Mouse (Mus musculus): ENCODE measurements around the gene Tekt4.

DNA sequence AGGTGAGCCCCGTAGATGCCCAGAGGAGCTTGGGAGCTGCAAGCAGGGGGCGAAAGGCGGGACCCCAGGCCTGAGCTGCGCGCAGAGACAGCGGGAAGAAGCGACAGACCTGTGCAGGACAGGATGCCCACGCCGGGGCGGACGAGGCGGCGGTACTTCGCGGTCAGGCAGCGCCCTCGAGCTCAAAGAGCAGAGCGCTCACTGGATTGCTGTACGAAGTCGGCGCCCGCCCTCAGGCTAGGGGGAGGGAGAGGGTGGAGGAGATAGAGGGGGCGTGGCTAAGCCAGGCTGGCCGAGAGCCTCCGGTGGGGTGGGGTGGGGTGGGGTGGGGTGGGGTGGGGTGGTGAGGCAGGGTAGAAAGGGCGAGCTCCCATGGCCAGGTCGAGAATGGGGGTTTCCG lies 42.6 kb downstream of the Tekt4 start, which contains the start of gene Sstr5:
- no peak for TF ChIP-seq POLR2A (IDR thresholded peaks at IDR 0.05; ENCODE audit: insufficient read length, low read depth)
- no peak for TF ChIP-seq TCF12 (IDR thresholded peaks at IDR 0.05; ENCODE audit: insufficient read depth, poor library complexity, severe bottlenecking)
- no peak for TF ChIP-seq MAX (IDR thresholded peaks at IDR 0.05; ENCODE audit: low read depth)
- TF ChIP-seq USF1 (IDR thresholded peaks at IDR 0.05; ENCODE audit: low read depth) = no peak
- TF ChIP-seq REST (IDR thresholded peaks at IDR 0.05; ENCODE audit: insufficient read depth, insufficient read length) = no peak
- no peak for TF ChIP-seq POLR2AphosphoS2 (IDR thresholded peaks at IDR 0.05; ENCODE audit: insufficient read length, low read depth)
- no peak for TF ChIP-seq CEBPB (IDR thresholded peaks at IDR 0.05; ENCODE audit: insufficient read depth, poor library complexity, severe bottlenecking)
- TF ChIP-seq TCF3 (IDR thresholded peaks at IDR 0.05; ENCODE audit: insufficient read length, low read depth) = no peak
- no peak for TF ChIP-seq E2F4 (IDR thresholded peaks at IDR 0.05; ENCODE audit: insufficient read depth)
- no peak for TF ChIP-seq MYOD1 (IDR thresholded peaks at IDR 0.05; ENCODE audit: control insufficient read depth in 1 of 3, insufficient read length in 2 of 3, low read depth in 2 of 3)

All from myocyte (in vitro differentiated cells).